Mouse (Mus musculus) lung, postnatal 0 days (tissue): ENCODE measurements at regions not wholly inside any gene's neighbourhood (a gene's known extent, or its start where the extent isn't known, plus 50 kb on each side); places are given as distances from the start of the nearest gene placed in this dataset.

Experiments
- CTCF ChIP-seq: IDR thresholded peaks from 2 replicates; pipeline ENCODE4 v1.5.1; 2016; ENCODE audit warnings: antibody characterized with exemption, mild to moderate bottlenecking
- EP300 ChIP-seq: IDR thresholded peaks from 2 replicates; pipeline ENCODE4 v1.6.1; 2016; ENCODE audit warnings: antibody characterized with exemption, mild to moderate bottlenecking, control low read depth

- TF ChIP-seq EP300 (no peak), CTCF (no peak)
Measured at GRCm38 (mm10) chr9:41668741-41669140, 455.4 kb downstream of the Sorl1 start.
